Comparison of ENCODE assay signal across 9 mouse cellular contexts in the genomic region with DNA sequence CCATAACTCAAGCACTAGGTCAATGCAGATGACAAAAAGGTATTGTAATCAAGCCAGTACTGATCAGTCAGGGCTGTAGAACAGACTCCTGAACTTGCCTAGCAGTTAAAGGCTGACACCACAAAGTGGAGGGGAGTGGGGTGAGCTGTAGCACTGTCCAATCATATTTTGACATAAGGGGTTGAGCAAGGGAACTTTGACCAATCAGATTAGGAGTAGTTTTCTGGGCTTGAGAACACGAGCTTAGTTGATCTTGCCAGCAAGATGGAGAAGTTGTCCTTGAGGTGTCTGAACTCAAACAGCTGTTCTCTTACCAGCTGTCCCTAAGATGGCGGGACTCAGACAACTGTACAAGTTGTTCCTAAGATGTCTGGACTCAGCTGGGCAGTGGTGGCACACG. TPM values are rescaled to one million over a fixed set of nuclear protein-coding genes. Genes with fewer than 3 reads are reported as not detected.
A peak's percentile ranks its signal among the peaks of the same experiment; 100 is the strongest.
DNase-seq lines count a peak whose midpoint lies in the region; ATAC-seq and TF ChIP-seq lines count a peak whose summit lies in the region.
"Had no signal": no experiment of that assay in that cellular context is flagged by ENCODE, and none has a peak within 500 bp of the region (broad histone marks: within the 10 kb centered on the region; RNA-seq: fewer than 3 reads in every experiment).

No protein-coding gene starts in this region.

- H3K36me3 ChIP-seq in hindbrain, embryonic 13.5 days = peaks cover 54% of the 10 kb centered on the region
- H3K36me3 ChIP-seq in hindbrain, embryonic 16.5 days (ENCODE audit: control insufficient read depth, insufficient read depth, low read length) = peaks cover 28% of the 10 kb centered on the region
- H3K36me3 ChIP-seq in limb, embryonic 14.5 days (ENCODE audit: control insufficient read depth, insufficient read depth, low read length) = peaks cover 59% of the 10 kb centered on the region

- no peak for TF ChIP-seq POLR2A in limb, embryonic 14.5 days (IDR thresholded peaks at IDR 0.05; ENCODE audit: borderline replicate concordance, extremely low read depth, insufficient read depth, insufficient read length)

- peak overlapping the region; percentile 73; the same call in 1 of the 2 replicates for H3K4me3 ChIP-seq in hindbrain, embryonic 13.5 days
- H3K4me3 ChIP-seq in hindbrain, embryonic 16.5 days (ENCODE audit: low read length) = no peak overlapping the region
- H3K4me3 ChIP-seq in limb, embryonic 14.5 days (replicated peaks; ENCODE audit: low read length) = peak overlapping the region; percentile 68

- H3K4me1 ChIP-seq in hindbrain, embryonic 13.5 days (replicated peaks) = peaks cover 42% of the 10 kb centered on the region
- peaks cover 18% of the 10 kb centered on the region for H3K4me1 ChIP-seq in hindbrain, embryonic 16.5 days (ENCODE audit: control insufficient read depth, insufficient read depth, low read depth, low read length)
- peaks cover 16% of the 10 kb centered on the region for H3K4me1 ChIP-seq in limb, embryonic 14.5 days (ENCODE audit: control insufficient read depth, insufficient read depth, low read length)

- H3K4me2 ChIP-seq in hindbrain, embryonic 13.5 days = peak overlapping the region; percentile 92
- no peak overlapping the region for H3K4me2 ChIP-seq in hindbrain, embryonic 16.5 days (ENCODE audit: low read length)
- H3K4me2 ChIP-seq in limb, embryonic 14.5 days (replicated peaks; ENCODE audit: low read depth, low read length, severe bottlenecking) = peak overlapping the region; percentile 74

- whole genome bisulfite sequencing in hindbrain, embryonic 13.5 days = 78% methylated on average over 3 of the region's 3 CpGs
- WGBS in hindbrain, embryonic 16.5 days = 81% methylated on average over 3 of the region's 3 CpGs
- 76% methylated on average over 3 of the region's 3 CpGs for WGBS in limb, embryonic 14.5 days

- H3K27ac ChIP-seq in hindbrain, embryonic 13.5 days = no peak overlapping the region
- H3K27ac ChIP-seq in hindbrain, embryonic 16.5 days (ENCODE audit: low read depth, low read length) = no peak overlapping the region
- no peak overlapping the region for H3K27ac ChIP-seq in limb, embryonic 14.5 days (replicated peaks; ENCODE audit: low read depth, low read length)

- no peak overlapping the region for H3K9ac ChIP-seq in hindbrain, embryonic 13.5 days
- H3K9ac ChIP-seq in hindbrain, embryonic 16.5 days (ENCODE audit: low read depth, low read length) = no peak overlapping the region
- no peak overlapping the region for H3K9ac ChIP-seq in limb, embryonic 14.5 days (ENCODE audit: low read depth, low read length, severe bottlenecking)

- H3K9me3 ChIP-seq in hindbrain, embryonic 13.5 days = no peaks in the 10 kb centered on the region
- no peaks in the 10 kb centered on the region for H3K9me3 ChIP-seq in hindbrain, embryonic 16.5 days (ENCODE audit: control insufficient read depth, low read length)
- no peaks in the 10 kb centered on the region for H3K9me3 ChIP-seq in limb, embryonic 14.5 days (ENCODE audit: control insufficient read depth, low read length)

- ATAC-seq in hindbrain, embryonic 13.5 days (ENCODE audit: low FRiP score) = no peak
- no peak for ATAC-seq in hindbrain, embryonic 16.5 days
- ATAC-seq in limb, embryonic 14.5 days (ENCODE audit: low FRiP score, low read depth) = no peak

- DNase-seq in 416B (ENCODE audit: low read depth) = peak; percentile 90
- peak; percentile 21 for DNase-seq in NIH3T3 (ENCODE audit: low read depth)
- DNase-seq in limb, embryonic 14.5 days (ENCODE audit: low spot score) = no peak
- DNase-seq in layer of hippocampus, adult 8-10 months (ENCODE audit: low spot score in 2 of 2) = no peak
- no peak for DNase-seq in left cerebral cortex, adult 11 months (ENCODE audit: low spot score)
- DNase-seq in spleen, adult 18-20 months = no peak
- DNase-seq: cerebellum, adult 18-20 months had no signal

- H3K27me3 ChIP-seq in hindbrain, embryonic 13.5 days = no peaks in the 10 kb centered on the region
- no peaks in the 10 kb centered on the region for H3K27me3 ChIP-seq in hindbrain, embryonic 16.5 days (replicated peaks; ENCODE audit: control insufficient read depth, insufficient read depth, low read length)
- no peaks in the 10 kb centered on the region for H3K27me3 ChIP-seq in limb, embryonic 14.5 days (ENCODE audit: control insufficient read depth, insufficient read depth, low read length)

RNA-seq across cellular contexts. Expression of a gene that starts 1.0 kb away (rescaled TPM):
- 109 and 111 TPM in 2 replicates for polyA plus RNA-seq in hindbrain, embryonic 13.5 days (2015; fragmentation: Nextera tagmentation; extraction: Ambion mirVana)
- polyA plus RNA-seq in hindbrain, embryonic 16.5 days (2015; fragmentation: Nextera tagmentation; extraction: Ambion mirVana) = 68.0 and 80.4 TPM in 2 replicates
- 136 and 149 TPM in 2 replicates for polyA plus RNA-seq in limb, embryonic 14.5 days (2012; rRNA removed)
- 144 and 152 TPM in 2 replicates for polyA plus RNA-seq in limb, embryonic 14.5 days (2014; fragmentation: Nextera tagmentation; extraction: Ambion mirVana)
- 10 to 100 TPM; 14.1 to 17.9 (median 16.0) TPM for total RNA-seq in layer of hippocampus, adult 8-10 months (2022)

RNA-seq across cellular contexts. Expression of a gene that starts 1.4 kb away (rescaled TPM):
- 24.3 and 26.5 TPM in 2 replicates for polyA plus RNA-seq in hindbrain, embryonic 13.5 days (2015; fragmentation: Nextera tagmentation; extraction: Ambion mirVana)
- 20.3 and 22.9 TPM in 2 replicates for polyA plus RNA-seq in hindbrain, embryonic 16.5 days (2015; fragmentation: Nextera tagmentation; extraction: Ambion mirVana)
- 73.4 and 107 TPM in 2 replicates for polyA plus RNA-seq in limb, embryonic 14.5 days (2012; rRNA removed)
- 18.6 and 19.9 TPM in 2 replicates for polyA plus RNA-seq in limb, embryonic 14.5 days (2014; fragmentation: Nextera tagmentation; extraction: Ambion mirVana)
- total RNA-seq in layer of hippocampus, adult 8-10 months (2022) = 10 to 100 TPM; 24.7 to 32.5 (median 28.9) TPM

RNA-seq across cellular contexts. Expression of a gene that starts 12.3 kb away (rescaled TPM):
- polyA plus RNA-seq in hindbrain, embryonic 13.5 days (2015; fragmentation: Nextera tagmentation; extraction: Ambion mirVana) = 308 and 322 TPM in 2 replicates
- 319 and 340 TPM in 2 replicates for polyA plus RNA-seq in hindbrain, embryonic 16.5 days (2015; fragmentation: Nextera tagmentation; extraction: Ambion mirVana)
- 141 and 149 TPM in 2 replicates for polyA plus RNA-seq in limb, embryonic 14.5 days (2012; rRNA removed)
- 262 and 267 TPM in 2 replicates for polyA plus RNA-seq in limb, embryonic 14.5 days (2014; fragmentation: Nextera tagmentation; extraction: Ambion mirVana)
- total RNA-seq in layer of hippocampus, adult 8-10 months (2022) = 100 to 1,000 TPM; 132 to 137 (median 134) TPM

RNA-seq across cellular contexts. Expression of a gene that starts 14.0 kb away (rescaled TPM):
- polyA plus RNA-seq in hindbrain, embryonic 13.5 days (2015; fragmentation: Nextera tagmentation; extraction: Ambion mirVana) = 85.4 and 90.9 TPM in 2 replicates
- polyA plus RNA-seq in hindbrain, embryonic 16.5 days (2015; fragmentation: Nextera tagmentation; extraction: Ambion mirVana) = 64.7 and 75.2 TPM in 2 replicates
- 90.0 and 109 TPM in 2 replicates for polyA plus RNA-seq in limb, embryonic 14.5 days (2012; rRNA removed)
- 75.6 and 86.0 TPM in 2 replicates for polyA plus RNA-seq in limb, embryonic 14.5 days (2014; fragmentation: Nextera tagmentation; extraction: Ambion mirVana)
- total RNA-seq in layer of hippocampus, adult 8-10 months (2022) = 10 to 100 TPM; 37.9 to 42.7 (median 39.1) TPM

RNA-seq across cellular contexts. Expression of a gene that starts 14.1 kb away (rescaled TPM):
- 33.0 and 37.4 TPM in 2 replicates for polyA plus RNA-seq in hindbrain, embryonic 13.5 days (2015; fragmentation: Nextera tagmentation; extraction: Ambion mirVana)
- 28.2 and 30.3 TPM in 2 replicates for polyA plus RNA-seq in hindbrain, embryonic 16.5 days (2015; fragmentation: Nextera tagmentation; extraction: Ambion mirVana)
- 35.8 and 50.6 TPM in 2 replicates for polyA plus RNA-seq in limb, embryonic 14.5 days (2012; rRNA removed)
- polyA plus RNA-seq in limb, embryonic 14.5 days (2014; fragmentation: Nextera tagmentation; extraction: Ambion mirVana) = 60.7 and 65.7 TPM in 2 replicates
- total RNA-seq in layer of hippocampus, adult 8-10 months (2022) = 10 to 100 TPM; 12.1 to 14.7 (median 13.6) TPM

Comparison
In these comparisons a context has a peak if more than half of its experiments do, and no peak if none do; other contexts are left out.
1. DNase-seq: peak in 416B (single experiment) and NIH3T3 (single experiment); none in limb, embryonic 14.5 days (single experiment), layer of hippocampus, adult 8-10 months (0 of 2), left cerebral cortex, adult 11 months (single experiment) and spleen, adult 18-20 months (0 of 2).